Mouse (Mus musculus): ENCODE results near the gene Immp2l. TPM values are rescaled to one million over a fixed set of nuclear protein-coding genes. Genes with fewer than 3 reads are reported as not detected.

Immp2l gene
- polyA plus RNA-seq, 1 experiment from 2014 or later: 12.8 TPM

DNA sequence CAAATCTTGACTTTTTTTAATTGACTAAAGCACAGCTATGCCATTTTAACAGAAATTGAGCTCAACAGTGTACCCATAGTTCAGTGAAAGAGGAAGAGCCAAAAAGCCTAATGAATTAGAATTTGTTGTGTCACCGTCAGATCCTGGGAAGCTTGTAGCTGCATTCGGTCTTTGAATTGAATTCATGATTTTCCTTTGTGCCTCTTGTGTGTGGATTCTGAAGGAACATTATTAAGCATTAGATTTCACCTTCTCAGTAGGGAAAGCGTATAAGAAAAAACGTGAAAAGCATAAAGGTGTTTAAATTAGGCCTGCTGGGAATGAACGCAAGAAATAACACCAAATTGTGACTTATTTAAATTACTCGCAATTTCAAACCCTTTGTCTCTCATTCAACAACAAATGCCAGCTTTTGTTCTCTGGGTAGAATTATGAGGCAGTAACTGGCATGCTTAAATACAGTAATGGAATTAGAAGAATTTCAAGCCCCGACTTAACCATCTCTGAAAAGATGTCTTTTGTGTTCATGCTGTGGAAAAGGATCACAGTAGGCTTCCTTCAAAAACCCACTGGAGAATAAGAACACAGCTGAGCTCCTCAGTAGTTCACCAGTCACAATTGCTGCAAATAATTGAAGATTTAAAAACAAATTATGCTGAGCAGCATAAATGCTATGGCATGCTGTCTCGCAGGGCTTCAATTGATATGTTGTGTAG lies 626.1 kb downstream of the Immp2l start:
- peaks cover 7% of the 10 kb centered on the region; the same call in 1 of the 2 replicates for H3K4me1 ChIP-seq (replicated peaks; ENCODE audit: control insufficient read depth, insufficient read depth, low read length)
- no peak overlapping the region for H3K27ac ChIP-seq (ENCODE audit: low read length)
- ATAC-seq (ENCODE audit: low read depth): no peak
- H3K36me3 ChIP-seq (ENCODE audit: control insufficient read depth, insufficient read depth, low read length): no peaks in the 10 kb centered on the region
- H3K4me2 ChIP-seq (ENCODE audit: low read depth, low read length): no peak overlapping the region
- no peak overlapping the region for H3K9ac ChIP-seq (ENCODE audit: low read length)
- no peak overlapping the region for H3K4me3 ChIP-seq (ENCODE audit: low read length)
- WGBS: 75% methylated on average over 8 of the region's 8 CpGs
- H3K9me3 ChIP-seq (ENCODE audit: control insufficient read depth, low read length): no peaks in the 10 kb centered on the region
- H3K27me3 ChIP-seq (ENCODE audit: control insufficient read depth, insufficient read depth, low read depth, low read length): no peaks in the 10 kb centered on the region

DNA sequence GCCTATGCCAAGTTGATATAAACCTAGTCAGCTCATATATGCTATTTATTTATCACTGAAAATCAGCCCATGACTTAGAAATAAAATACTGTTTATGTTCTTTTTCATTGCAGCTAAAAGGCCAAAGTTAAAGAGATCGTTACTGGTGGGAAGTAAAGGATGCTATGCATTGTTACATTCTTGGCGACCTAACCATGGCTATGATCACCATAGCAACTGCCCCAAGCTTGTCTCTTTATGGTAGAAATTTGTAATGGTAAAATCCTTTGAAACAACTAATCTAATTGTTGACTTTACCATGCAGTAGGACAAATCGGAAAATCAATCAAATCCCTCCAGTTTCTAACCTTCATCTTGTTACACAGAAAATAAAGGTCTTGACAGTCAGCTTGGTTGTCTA lies 644.4 kb downstream of the Immp2l start:
- no peaks in the 10 kb centered on the region for H3K36me3 ChIP-seq (ENCODE audit: control insufficient read depth, insufficient read depth, low read length)
- H3K27me3 ChIP-seq (ENCODE audit: control insufficient read depth, insufficient read depth, low read depth, low read length): no peaks in the 10 kb centered on the region
- no peak overlapping the region for H3K4me3 ChIP-seq (ENCODE audit: low read length)
- no peaks in the 10 kb centered on the region for H3K9me3 ChIP-seq (ENCODE audit: control insufficient read depth, low read length)
- no peaks in the 10 kb centered on the region for H3K4me1 ChIP-seq (replicated peaks; ENCODE audit: control insufficient read depth, insufficient read depth, low read length)
- no peak overlapping the region for H3K27ac ChIP-seq (ENCODE audit: low read length)
- WGBS: 83% methylated on average over 3 of the region's 3 CpGs
- ATAC-seq (ENCODE audit: low read depth): no peak
- no peak overlapping the region for H3K9ac ChIP-seq (ENCODE audit: low read length)
- H3K4me2 ChIP-seq (ENCODE audit: low read depth, low read length): no peak overlapping the region

DNA sequence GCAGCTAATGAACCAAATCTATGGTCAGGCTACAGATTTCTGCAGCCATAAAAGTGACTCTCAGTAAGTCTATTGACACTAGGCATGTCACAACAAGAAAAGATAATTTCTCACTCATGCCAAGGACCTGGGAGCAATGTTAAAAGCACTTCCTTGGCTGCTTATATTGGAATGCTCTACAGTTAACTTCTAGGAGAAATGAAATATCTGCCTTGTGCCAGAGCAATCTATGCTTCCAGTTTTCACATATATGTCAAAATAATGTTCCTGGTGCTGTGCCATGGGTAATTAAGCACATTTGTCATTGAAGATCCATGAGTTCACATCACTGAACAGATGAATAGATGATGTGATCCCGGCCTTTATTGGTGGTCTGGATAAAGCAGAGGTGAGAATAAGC lies 645.6 kb downstream of the Immp2l start:
- no peak for ATAC-seq (ENCODE audit: low read depth)
- H3K27ac ChIP-seq (ENCODE audit: low read length): no peak overlapping the region
- no peak overlapping the region for H3K4me3 ChIP-seq (ENCODE audit: low read length)
- H3K4me2 ChIP-seq (ENCODE audit: low read depth, low read length): no peak overlapping the region
- no peak overlapping the region for H3K9ac ChIP-seq (ENCODE audit: low read length)
- no peaks in the 10 kb centered on the region for H3K9me3 ChIP-seq (ENCODE audit: control insufficient read depth, low read length)
- 79% methylated on average over 1 of the region's 1 CpGs for WGBS
- no peaks in the 10 kb centered on the region for H3K27me3 ChIP-seq (ENCODE audit: control insufficient read depth, insufficient read depth, low read depth, low read length)
- no peaks in the 10 kb centered on the region for H3K4me1 ChIP-seq (replicated peaks; ENCODE audit: control insufficient read depth, insufficient read depth, low read length)
- no peaks in the 10 kb centered on the region for H3K36me3 ChIP-seq (ENCODE audit: control insufficient read depth, insufficient read depth, low read length)

DNA sequence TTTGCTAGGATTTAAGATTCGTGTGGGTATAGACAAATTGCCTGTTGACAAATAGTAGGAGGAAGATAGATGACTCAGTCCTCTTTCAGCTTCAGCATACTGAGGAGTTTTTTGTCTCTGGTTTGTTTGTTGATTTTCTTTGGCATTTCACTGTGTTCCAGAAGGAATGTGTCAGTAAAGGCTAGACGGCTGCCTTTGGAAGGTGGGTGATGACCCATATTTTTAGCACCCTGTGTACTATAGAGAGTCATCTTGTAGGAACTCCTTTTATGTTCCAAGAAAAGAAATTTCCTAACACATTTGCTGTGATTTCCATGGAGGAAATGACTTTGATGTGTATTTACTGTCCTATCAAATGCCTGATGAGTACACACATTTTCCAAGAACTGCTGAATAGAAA lies 651.0 kb downstream of the Immp2l start:
- ATAC-seq (ENCODE audit: low read depth): no peak
- 19% methylated on average over 2 of the region's 2 CpGs for WGBS

DNA sequence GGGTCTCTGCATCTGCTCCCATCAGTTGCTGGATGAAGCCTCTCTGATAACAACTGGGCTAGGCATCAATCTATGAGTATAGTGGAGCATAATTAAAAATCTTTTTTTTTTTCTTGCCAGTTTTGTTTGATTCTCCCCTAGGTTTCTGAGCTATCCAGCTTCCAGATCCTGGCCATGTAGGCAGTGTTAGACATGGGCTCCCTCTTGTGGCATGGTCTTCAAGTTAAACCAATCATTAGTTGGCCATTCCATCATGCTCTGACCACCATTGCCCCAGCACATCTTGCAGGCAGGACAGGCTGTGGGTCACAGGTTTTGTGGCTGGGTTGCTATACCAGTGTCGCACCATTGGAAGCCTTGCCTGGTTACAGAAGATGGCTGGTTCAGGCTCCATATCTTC lies 656.3 kb downstream of the Immp2l start:
- H3K4me1 ChIP-seq (replicated peaks; ENCODE audit: control insufficient read depth, insufficient read depth, low read length): no peaks in the 10 kb centered on the region

More for the DNA sequence above, 651.0 kb downstream of the Immp2l start:
- H3K4me1 ChIP-seq (replicated peaks; ENCODE audit: control insufficient read depth, insufficient read depth, low read length): no peaks in the 10 kb centered on the region
- no peaks in the 10 kb centered on the region for H3K27me3 ChIP-seq (ENCODE audit: control insufficient read depth, insufficient read depth, low read depth, low read length)
- H3K36me3 ChIP-seq (ENCODE audit: control insufficient read depth, insufficient read depth, low read length): no peaks in the 10 kb centered on the region
- H3K4me2 ChIP-seq (ENCODE audit: low read depth, low read length): no peak overlapping the region
- no peak overlapping the region for H3K9ac ChIP-seq (ENCODE audit: low read length)
- H3K4me3 ChIP-seq (ENCODE audit: low read length): no peak overlapping the region
- no peaks in the 10 kb centered on the region for H3K9me3 ChIP-seq (ENCODE audit: control insufficient read depth, low read length)
- no peak overlapping the region for H3K27ac ChIP-seq (ENCODE audit: low read length)

DNA sequence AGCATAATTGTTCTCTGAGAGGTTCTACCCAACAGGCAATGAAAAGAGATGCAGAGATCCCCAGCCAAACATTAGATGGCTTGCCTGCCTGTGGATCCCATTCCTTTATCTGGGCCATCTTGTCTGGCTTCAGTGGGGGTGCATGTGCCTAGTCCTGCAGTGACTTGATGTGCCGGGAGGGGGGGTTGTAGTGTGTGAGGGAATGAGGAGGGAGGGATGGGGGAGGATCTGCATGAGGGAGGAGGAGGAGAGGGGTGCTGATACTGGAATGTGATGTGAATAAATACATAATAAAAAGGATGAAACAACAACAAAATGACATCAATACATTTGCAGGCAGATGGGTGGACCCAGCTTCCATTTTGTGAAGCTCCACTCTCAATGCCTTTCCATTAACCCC lies 658.3 kb downstream of the Immp2l start:
- Histone ChIP-seq H3K9ac (ENCODE audit: low read length) (no peak overlapping the region), H3K36me3 (ENCODE audit: control insufficient read depth, insufficient read depth, low read length) (no peaks in the 10 kb centered on the region), H3K27ac (ENCODE audit: low read length) (no peak overlapping the region), H3K9me3 (ENCODE audit: control insufficient read depth, low read length) (no peaks in the 10 kb centered on the region), H3K4me3 (ENCODE audit: low read length) (no peak overlapping the region), H3K4me1 (replicated peaks; ENCODE audit: control insufficient read depth, insufficient read depth, low read length) (no peaks in the 10 kb centered on the region), H3K27me3 (ENCODE audit: control insufficient read depth, insufficient read depth, low read depth, low read length) (no peaks in the 10 kb centered on the region), H3K4me2 (ENCODE audit: low read depth, low read length) (no peak overlapping the region)
- no peak for ATAC-seq (ENCODE audit: low read depth)
- 54% methylated on average over 1 of the region's 1 CpGs for WGBS

More for the DNA sequence above, 656.3 kb downstream of the Immp2l start:
- H3K27ac ChIP-seq (ENCODE audit: low read length): no peak overlapping the region
- 93% methylated on average over 1 of the region's 1 CpGs for WGBS
- no peak for ATAC-seq (ENCODE audit: low read depth)
- H3K27me3 ChIP-seq (ENCODE audit: control insufficient read depth, insufficient read depth, low read depth, low read length): no peaks in the 10 kb centered on the region
- H3K36me3 ChIP-seq (ENCODE audit: control insufficient read depth, insufficient read depth, low read length): no peaks in the 10 kb centered on the region
- no peaks in the 10 kb centered on the region for H3K9me3 ChIP-seq (ENCODE audit: control insufficient read depth, low read length)
- no peak overlapping the region for H3K4me2 ChIP-seq (ENCODE audit: low read depth, low read length)
- H3K9ac ChIP-seq (ENCODE audit: low read length): no peak overlapping the region
- H3K4me3 ChIP-seq (ENCODE audit: low read length): no peak overlapping the region

DNA sequence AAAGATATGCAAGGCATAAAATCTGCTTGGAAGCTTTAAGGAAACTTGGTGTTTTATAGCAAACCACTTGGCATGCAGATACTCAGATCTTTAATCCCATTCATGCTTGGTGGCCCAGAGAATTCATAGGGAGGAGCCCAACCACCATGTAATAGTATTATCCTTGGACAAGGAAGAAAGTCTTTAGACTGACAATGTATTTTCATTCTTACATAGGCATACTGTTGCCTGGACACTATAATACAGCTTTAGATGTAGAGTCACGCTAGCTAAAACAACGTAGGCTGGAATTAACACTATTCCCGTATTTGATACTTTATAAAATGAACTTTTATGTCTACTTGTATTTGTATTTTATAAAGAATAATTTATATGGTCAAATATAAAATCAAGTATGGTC lies 665.9 kb downstream of the Immp2l start:
- Histone ChIP-seq H3K27ac (ENCODE audit: low read length) (no peak overlapping the region), H3K9ac (ENCODE audit: low read length) (no peak overlapping the region), H3K4me2 (ENCODE audit: low read depth, low read length) (no peak overlapping the region), H3K4me3 (ENCODE audit: low read length) (no peak overlapping the region), H3K9me3 (ENCODE audit: control insufficient read depth, low read length) (no peaks in the 10 kb centered on the region), H3K36me3 (ENCODE audit: control insufficient read depth, insufficient read depth, low read length) (no peaks in the 10 kb centered on the region), H3K27me3 (ENCODE audit: control insufficient read depth, insufficient read depth, low read depth, low read length) (no peaks in the 10 kb centered on the region), H3K4me1 (replicated peaks; ENCODE audit: control insufficient read depth, insufficient read depth, low read length) (no peaks in the 10 kb centered on the region)
- WGBS: 85% methylated on average over 3 of the region's 3 CpGs
- ATAC-seq (ENCODE audit: low read depth): no peak

DNA sequence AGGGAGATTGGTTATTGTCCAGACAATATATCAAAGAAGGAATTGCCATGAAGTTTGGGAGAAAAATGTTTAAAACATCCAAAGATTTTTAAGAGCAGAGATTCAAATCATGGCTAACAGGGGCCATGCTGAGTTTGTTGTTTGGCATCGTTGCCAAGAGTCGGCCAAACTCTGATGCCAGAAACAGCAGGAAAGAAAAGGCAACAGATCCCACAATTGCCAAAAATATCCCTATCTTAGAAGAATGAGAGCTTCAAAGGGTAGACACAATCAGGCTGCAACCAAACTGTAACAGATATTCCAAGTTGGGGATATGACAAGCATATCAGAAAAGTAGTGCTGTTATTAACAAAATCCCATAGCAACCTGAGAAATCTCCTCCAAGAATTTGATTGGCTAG lies 686.7 kb downstream of the Immp2l start:
- no peaks in the 10 kb centered on the region for H3K9me3 ChIP-seq (ENCODE audit: control insufficient read depth, low read length)
- no peak overlapping the region for H3K27ac ChIP-seq (ENCODE audit: low read length)
- H3K4me2 ChIP-seq (ENCODE audit: low read depth, low read length): no peak overlapping the region
- H3K4me1 ChIP-seq (replicated peaks; ENCODE audit: control insufficient read depth, insufficient read depth, low read length): no peaks in the 10 kb centered on the region
- no peak overlapping the region for H3K4me3 ChIP-seq (ENCODE audit: low read length)
- H3K36me3 ChIP-seq (ENCODE audit: control insufficient read depth, insufficient read depth, low read length): no peaks in the 10 kb centered on the region
- ATAC-seq (ENCODE audit: low read depth): no peak
- H3K27me3 ChIP-seq (ENCODE audit: control insufficient read depth, insufficient read depth, low read depth, low read length): no peaks in the 10 kb centered on the region
- 75% methylated on average over 2 of the region's 2 CpGs for WGBS
- H3K9ac ChIP-seq (ENCODE audit: low read length): no peak overlapping the region

DNA sequence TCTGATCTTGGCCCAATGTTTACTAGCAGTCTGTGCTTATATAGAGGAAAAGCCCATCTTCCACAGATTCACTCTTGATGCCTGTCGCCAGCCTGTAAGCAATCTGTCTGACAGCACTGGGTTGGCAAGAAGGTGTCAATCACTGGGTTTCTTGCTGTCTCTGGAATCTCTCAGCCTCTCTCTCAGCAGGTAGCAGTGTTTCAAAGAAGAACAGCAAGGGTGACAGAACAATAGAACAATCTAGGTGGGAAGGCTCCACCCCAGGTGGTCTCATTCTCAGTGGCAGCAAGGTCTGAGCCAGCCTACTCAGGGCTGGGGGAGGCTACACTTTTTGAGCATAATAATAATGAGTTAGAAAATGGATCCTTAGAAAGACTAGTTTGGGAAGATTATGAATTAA lies 693.1 kb downstream of the Immp2l start:
- H3K9ac ChIP-seq (ENCODE audit: low read length): no peak overlapping the region
- no peaks in the 10 kb centered on the region; the same call in 1 of the 2 replicates for H3K9me3 ChIP-seq (ENCODE audit: control insufficient read depth, low read length)
- WGBS: 50% methylated on average over 1 of the region's 1 CpGs
- no peaks in the 10 kb centered on the region for H3K27me3 ChIP-seq (ENCODE audit: control insufficient read depth, insufficient read depth, low read depth, low read length)
- no peak overlapping the region for H3K4me2 ChIP-seq (ENCODE audit: low read depth, low read length)
- H3K4me1 ChIP-seq (replicated peaks; ENCODE audit: control insufficient read depth, insufficient read depth, low read length): no peaks in the 10 kb centered on the region
- no peaks in the 10 kb centered on the region for H3K36me3 ChIP-seq (ENCODE audit: control insufficient read depth, insufficient read depth, low read length)
- no peak for ATAC-seq (ENCODE audit: low read depth)
- H3K4me3 ChIP-seq (ENCODE audit: low read length): no peak overlapping the region
- H3K27ac ChIP-seq (ENCODE audit: low read length): no peak overlapping the region

DNA sequence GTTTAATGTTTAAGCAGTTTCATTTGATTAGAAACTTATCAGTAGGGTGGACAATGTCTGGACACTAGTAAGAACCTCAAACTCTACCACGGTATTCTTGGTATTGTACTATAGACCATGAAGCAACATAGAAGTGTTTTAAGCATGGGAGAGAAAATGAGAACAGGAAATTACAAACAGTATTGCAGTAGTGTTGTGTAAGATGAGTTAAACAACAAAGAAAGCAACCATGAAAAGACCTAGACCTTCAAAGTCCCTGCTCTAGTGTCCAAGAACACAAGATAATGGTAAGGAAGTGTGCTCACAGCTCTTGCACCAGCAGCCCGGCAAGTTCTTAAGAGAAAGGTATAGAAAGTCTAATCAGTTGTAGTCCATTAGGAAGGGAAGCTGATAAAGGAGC lies 700.7 kb downstream of the Immp2l start:
- ATAC-seq (ENCODE audit: low read depth): no peak
- 80% methylated on average over 2 of the region's 2 CpGs for WGBS

More for the DNA sequence above, 700.7 kb downstream of the Immp2l start:
- Histone ChIP-seq H3K9ac (ENCODE audit: low read length) (no peak overlapping the region), H3K27me3 (ENCODE audit: control insufficient read depth, insufficient read depth, low read depth, low read length) (no peaks in the 10 kb centered on the region), H3K4me1 (replicated peaks; ENCODE audit: control insufficient read depth, insufficient read depth, low read length) (no peaks in the 10 kb centered on the region), H3K9me3 (ENCODE audit: control insufficient read depth, low read length) (no peaks in the 10 kb centered on the region), H3K36me3 (ENCODE audit: control insufficient read depth, insufficient read depth, low read length) (no peaks in the 10 kb centered on the region), H3K27ac (ENCODE audit: low read length) (no peak overlapping the region), H3K4me2 (ENCODE audit: low read depth, low read length) (no peak overlapping the region), H3K4me3 (ENCODE audit: low read length) (no peak overlapping the region)

Data from lung, embryonic 16.5 days (tissue).